In the genomic region with DNA sequence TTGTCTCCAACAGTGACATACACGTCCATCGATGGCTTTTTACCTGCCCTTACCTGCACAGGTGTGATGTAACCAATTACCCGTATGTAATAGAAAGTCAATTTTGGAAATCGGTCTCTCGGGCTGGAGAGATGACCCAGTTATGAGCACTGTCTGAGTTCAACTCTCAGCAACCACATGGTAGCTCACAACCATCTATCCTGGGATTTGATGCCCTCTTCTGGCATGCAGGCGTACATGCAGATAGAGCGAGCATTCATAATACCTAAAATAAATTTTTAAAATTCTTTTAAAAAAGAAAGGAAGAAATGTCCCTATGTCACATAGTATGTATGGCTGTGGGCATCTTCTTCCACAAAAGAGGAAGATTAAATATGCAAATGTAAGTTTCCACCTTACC, we compare ENCODE assay signal across 12 mouse cellular contexts. TPM values are rescaled to one million over a fixed set of nuclear protein-coding genes. Genes with fewer than 3 reads are reported as not detected.
DNase-seq lines count a peak whose midpoint lies in the region; ATAC-seq and TF ChIP-seq lines count a peak whose summit lies in the region.
"Had no signal": no experiment of that assay in that cellular context is flagged by ENCODE, and none has a peak within 500 bp of the region (broad histone marks: within the 10 kb centered on the region; RNA-seq: fewer than 3 reads in every experiment).

No protein-coding gene starts in this region.

- ATAC-seq in hindbrain, postnatal 0 days, result no peak
- ATAC-seq in hindbrain, embryonic 13.5 days (ENCODE audit: low FRiP score), result no peak
- no peak for ATAC-seq in midbrain, embryonic 14.5 days (ENCODE audit: low FRiP score, low TSS enrichment)
- no peak for ATAC-seq in midbrain, embryonic 16.5 days
- no peak for ATAC-seq in G1E (ENCODE audit: extremely low read depth, insufficient number of reproducible peaks, low FRiP score, poor library complexity, severe bottlenecking)

- no peaks in the 10 kb centered on the region for H3K27me3 ChIP-seq in hindbrain, postnatal 0 days (ENCODE audit: insufficient read depth, low read length)
- peaks cover 6% of the 10 kb centered on the region for H3K27me3 ChIP-seq in hindbrain, embryonic 13.5 days
- 0 out of 2 replicates have a peak, but pooled peaks cover 5% of the 10 kb centered on the region for H3K27me3 ChIP-seq in midbrain, embryonic 14.5 days (ENCODE audit: control insufficient read depth, insufficient read depth, low read length)
- no peaks in the 10 kb centered on the region for H3K27me3 ChIP-seq in midbrain, embryonic 16.5 days (ENCODE audit: control insufficient read depth, insufficient read depth, low read depth, low read length)
- peaks cover 12% of the 10 kb centered on the region for H3K27me3 ChIP-seq in G1E (ENCODE audit: insufficient read depth, low read length)

- peak; percentile 55 for TF ChIP-seq CTCF in hindbrain, postnatal 0 days (IDR thresholded peaks at IDR 0.05; ENCODE audit: low read depth)
- peak; percentile 28; the same call in 1 of the 2 replicates for TF ChIP-seq CTCF in G1E (IDR thresholded peaks at IDR 0.05; ENCODE audit: low read depth, low read length)

- H3K4me2 ChIP-seq in hindbrain, postnatal 0 days (ENCODE audit: low read depth, low read length), result no peak overlapping the region
- H3K4me2 ChIP-seq in hindbrain, embryonic 13.5 days, result no peak overlapping the region
- H3K4me2 ChIP-seq in midbrain, embryonic 14.5 days (ENCODE audit: low read length), result no peak overlapping the region
- no peak overlapping the region for H3K4me2 ChIP-seq in midbrain, embryonic 16.5 days (ENCODE audit: low read length)

- no peak overlapping the region for H3K27ac ChIP-seq in hindbrain, postnatal 0 days
- no peak overlapping the region for H3K27ac ChIP-seq in hindbrain, embryonic 13.5 days
- H3K27ac ChIP-seq in midbrain, embryonic 14.5 days (replicated peaks; ENCODE audit: low read depth, low read length), result no peak overlapping the region
- H3K27ac ChIP-seq in midbrain, embryonic 16.5 days (ENCODE audit: low read length), result no peak overlapping the region

- H3K36me3 ChIP-seq in hindbrain, postnatal 0 days (ENCODE audit: insufficient read depth, low read length), result no peaks in the 10 kb centered on the region
- H3K36me3 ChIP-seq in hindbrain, embryonic 13.5 days, result no peaks in the 10 kb centered on the region
- H3K36me3 ChIP-seq in midbrain, embryonic 14.5 days (ENCODE audit: control insufficient read depth, insufficient read depth, low read length), result no peaks in the 10 kb centered on the region
- H3K36me3 ChIP-seq in midbrain, embryonic 16.5 days (ENCODE audit: control insufficient read depth, insufficient read depth, low read length), result no peaks in the 10 kb centered on the region
- H3K36me3 ChIP-seq in G1E (replicated peaks), result no peaks in the 10 kb centered on the region

- peak; percentile 36 for DNase-seq in hindbrain, postnatal 0 days (ENCODE audit: low spot score)
- peak; percentile 17 for DNase-seq in midbrain, embryonic 14.5 days
- no peak for DNase-seq in G1E (ENCODE audit: low spot score)
- peak; percentile 58 for DNase-seq in naive thymus-derived CD4-positive, alpha-beta T cell, adult 2 months (ENCODE audit: low read depth)
- no peak for DNase-seq in natural killer cell, adult 2 months (ENCODE audit: low spot score in 2 of 2)
- DNase-seq in spleen, adult 12 weeks (ENCODE audit: low spot score), result no peak
- DNase-seq: adrenal gland, adult 8-10 months; heart, adult 11 months; kidney, adult 11 months had no signal

- no peaks in the 10 kb centered on the region for H3K9me3 ChIP-seq in hindbrain, postnatal 0 days (ENCODE audit: low read length)
- H3K9me3 ChIP-seq in hindbrain, embryonic 13.5 days, result no peaks in the 10 kb centered on the region
- no peaks in the 10 kb centered on the region for H3K9me3 ChIP-seq in midbrain, embryonic 14.5 days (ENCODE audit: control insufficient read depth, low read length)
- no peaks in the 10 kb centered on the region for H3K9me3 ChIP-seq in midbrain, embryonic 16.5 days (replicated peaks; ENCODE audit: control insufficient read depth, low read length, poor library complexity, severe bottlenecking)
- peaks cover 2% of the 10 kb centered on the region; the same call in 1 of the 2 replicates for H3K9me3 ChIP-seq in G1E (replicated peaks)

- WGBS in hindbrain, postnatal 0 days, result 66% methylated on average over 7 of the region's 7 CpGs
- 70% methylated on average over 7 of the region's 7 CpGs for WGBS in hindbrain, embryonic 13.5 days
- WGBS in midbrain, embryonic 14.5 days, result 69% methylated on average over 7 of the region's 7 CpGs
- 68% methylated on average over 7 of the region's 7 CpGs for WGBS in midbrain, embryonic 16.5 days

- H3K4me3 ChIP-seq in hindbrain, postnatal 0 days (ENCODE audit: low read length), result no peak overlapping the region
- H3K4me3 ChIP-seq in hindbrain, embryonic 13.5 days, result no peak overlapping the region
- H3K4me3 ChIP-seq in midbrain, embryonic 14.5 days (replicated peaks; ENCODE audit: low read depth, low read length), result no peak overlapping the region
- no peak overlapping the region for H3K4me3 ChIP-seq in midbrain, embryonic 16.5 days (ENCODE audit: low read depth, low read length)
- H3K4me3 ChIP-seq in G1E (ENCODE audit: low read depth, low read length), result no peak overlapping the region
- H3K4me3 ChIP-seq: erythroblast, embryonic 14.5 days had no signal

- H3K4me1 ChIP-seq in hindbrain, postnatal 0 days (ENCODE audit: insufficient read depth, low read length), result 0 out of 2 replicates have a peak, but pooled peaks cover 4% of the 10 kb centered on the region
- peaks cover 15% of the 10 kb centered on the region for H3K4me1 ChIP-seq in hindbrain, embryonic 13.5 days (replicated peaks)
- H3K4me1 ChIP-seq in midbrain, embryonic 14.5 days (ENCODE audit: control insufficient read depth, insufficient read depth, low read length), result peaks cover 10% of the 10 kb centered on the region; the same call in 1 of the 2 replicates
- H3K4me1 ChIP-seq in midbrain, embryonic 16.5 days (ENCODE audit: control insufficient read depth, insufficient read depth, low read length), result 0 out of 2 replicates have a peak, but pooled peaks cover 8% of the 10 kb centered on the region
- peaks cover 46% of the 10 kb centered on the region for H3K4me1 ChIP-seq in G1E (ENCODE audit: insufficient read depth, low read depth, low read length)

- no peak overlapping the region for H3K9ac ChIP-seq in hindbrain, postnatal 0 days (replicated peaks; ENCODE audit: low read length)
- H3K9ac ChIP-seq in hindbrain, embryonic 13.5 days, result no peak overlapping the region
- no peak overlapping the region for H3K9ac ChIP-seq in midbrain, embryonic 14.5 days (replicated peaks; ENCODE audit: low read length)
- no peak overlapping the region for H3K9ac ChIP-seq in midbrain, embryonic 16.5 days (ENCODE audit: low read depth, low read length)

RNA-seq across cellular contexts. Expression of a gene that starts 5.3 kb away (rescaled TPM):
- total RNA-seq in hindbrain, postnatal 0 days (2014; rRNA removed), result 60.0 and 79.5 TPM in 2 replicates
- polyA plus RNA-seq in hindbrain, postnatal 0 days (2015; fragmentation: Nextera tagmentation; extraction: Ambion mirVana), result 23.8 and 23.9 TPM in 2 replicates
- polyA plus RNA-seq in hindbrain, embryonic 13.5 days (2015; fragmentation: Nextera tagmentation; extraction: Ambion mirVana), result 21.9 and 22.5 TPM in 2 replicates
- 20.2 and 24.7 TPM in 2 replicates for polyA plus RNA-seq in midbrain, embryonic 14.5 days (2014; fragmentation: Nextera tagmentation; extraction: Ambion mirVana)
- polyA plus RNA-seq in midbrain, embryonic 16.5 days (2015; fragmentation: Nextera tagmentation; extraction: Ambion mirVana), result 19.7 and 22.0 TPM in 2 replicates
- total RNA-seq in G1E (2014; fragmentation: Nextera tagmentation) (40.6 and 42.5 TPM in 2 replicates), G1E (2017) (140 and 152 TPM in 2 replicates)
- 87.4 and 92.9 TPM in 2 replicates for polyA plus RNA-seq in G1E (2012)

Comparison
In these comparisons a context has a peak if more than half of its experiments do, and no peak if none do; other contexts are left out.
1. DNase-seq: peak in hindbrain, postnatal 0 days (single experiment), midbrain, embryonic 14.5 days (single experiment) and naive thymus-derived CD4-positive, alpha-beta T cell, adult 2 months (single experiment); none in G1E (single experiment), natural killer cell, adult 2 months (0 of 2) and spleen, adult 12 weeks (single experiment).